In genomic region chr13:94595701-94596361, GRCm38 (mm10) we compare ENCODE assay signal across 9 mouse cellular contexts.
A peak's percentile ranks its signal among the peaks of the same experiment; 100 is the strongest.
DNase-seq lines count a peak whose midpoint lies in the region; ATAC-seq and TF ChIP-seq lines count a peak whose summit lies in the region.
"Had no signal": no experiment of that assay in that cellular context is flagged by ENCODE, and none has a peak within 500 bp of the region (broad histone marks: within the 10 kb centered on the region; RNA-seq: fewer than 3 reads in every experiment).

No protein-coding gene starts in this region.

- ATAC-seq in kidney, postnatal 0 days (replicated peaks; ENCODE audit: low FRiP score, low read depth), result no peak
- ATAC-seq in heart, embryonic 13.5 days (ENCODE audit: extremely low read depth, insufficient number of reproducible peaks, low FRiP score, low TSS enrichment), result no peak
- ATAC-seq in liver, embryonic 15.5 days (ENCODE audit: insufficient read depth), result no peak
- ATAC-seq: Patski had no signal

- H3K4me1 ChIP-seq in kidney, postnatal 0 days (replicated peaks; ENCODE audit: insufficient read depth, low read length), result peaks cover 10% of the 10 kb centered on the region; the same call in 1 of the 2 replicates
- no peaks in the 10 kb centered on the region for H3K4me1 ChIP-seq in kidney, adult 2 months (ENCODE audit: control insufficient read depth, insufficient read depth, low read length)
- H3K4me1 ChIP-seq in bone marrow macrophage, adult 2 months (ENCODE audit: control insufficient read depth, insufficient read depth, low read length), result no peaks in the 10 kb centered on the region
- peaks cover 10% of the 10 kb centered on the region for H3K4me1 ChIP-seq in heart, embryonic 13.5 days
- H3K4me1 ChIP-seq in liver, embryonic 15.5 days (replicated peaks), result no peaks in the 10 kb centered on the region

- intact Hi-C loops in left cerebral cortex, postnatal 36 days (cut with DNase I), result loop anchor here (5.0 kb wide), 1 partner anchor 286 kb away; no protein-coding TSS in a partner anchor

- H3K9me3 ChIP-seq in kidney, postnatal 0 days (replicated peaks; ENCODE audit: low read length), result no peaks in the 10 kb centered on the region
- H3K9me3 ChIP-seq in heart, embryonic 13.5 days, result no peaks in the 10 kb centered on the region
- no peaks in the 10 kb centered on the region for H3K9me3 ChIP-seq in liver, embryonic 15.5 days (replicated peaks)

- 2% methylated on average over 38 of the region's 38 CpGs for WGBS in kidney, postnatal 0 days
- WGBS in kidney, adult 2 months, result 5% methylated on average over 38 of the region's 38 CpGs
- WGBS in heart, embryonic 13.5 days, result 1% methylated on average over 38 of the region's 38 CpGs
- WGBS in liver, embryonic 15.5 days (ENCODE audit: insufficient replicate concordance), result 2% methylated on average over 38 of the region's 38 CpGs

- no peak for TF ChIP-seq CTCF in kidney, postnatal 0 days (IDR thresholded peaks at IDR 0.05; ENCODE audit: low read depth)
- no peak for TF ChIP-seq CTCF in kidney, adult 2 months (conservative IDR thresholded peaks at IDR 0.05; ENCODE audit: insufficient read depth, insufficient read length, low read depth, low read length)
- no peak for TF ChIP-seq CTCF in bone marrow macrophage, adult 2 months (IDR thresholded peaks at IDR 0.05; ENCODE audit: low read depth, low read length)

- H3K4me2 ChIP-seq in kidney, postnatal 0 days (ENCODE audit: low read length), result peak overlapping the region; percentile 52
- peak overlapping the region; percentile 68 for H3K4me2 ChIP-seq in heart, embryonic 13.5 days
- 0 out of 2 replicates have a peak overlapping the region, but pooled peaks have one; percentile 5 for H3K4me2 ChIP-seq in liver, embryonic 15.5 days

- H3K36me3 ChIP-seq in kidney, postnatal 0 days (ENCODE audit: insufficient read depth, low read length), result no peaks in the 10 kb centered on the region
- H3K36me3 ChIP-seq in kidney, adult 2 months (ENCODE audit: control insufficient read depth, insufficient read depth, low read length), result no peaks in the 10 kb centered on the region
- no peaks in the 10 kb centered on the region for H3K36me3 ChIP-seq in heart, embryonic 13.5 days
- H3K36me3 ChIP-seq in liver, embryonic 15.5 days (replicated peaks), result no peaks in the 10 kb centered on the region

- no peak for TF ChIP-seq POLR2A in kidney, adult 2 months (IDR thresholded peaks at IDR 0.05; ENCODE audit: low read depth, low read length)
- TF ChIP-seq POLR2A in bone marrow macrophage, adult 2 months (IDR thresholded peaks at IDR 0.05; ENCODE audit: borderline replicate concordance, low read depth, low read length), result no peak

- H3K9ac ChIP-seq in kidney, postnatal 0 days (ENCODE audit: low read depth, low read length), result no peak overlapping the region
- peak overlapping the region; percentile 29; the same call in 1 of the 2 replicates for H3K9ac ChIP-seq in heart, embryonic 13.5 days
- no peak overlapping the region for H3K9ac ChIP-seq in liver, embryonic 15.5 days

- H3K4me3 ChIP-seq in kidney, postnatal 0 days (replicated peaks; ENCODE audit: low read depth, low read length), result peak overlapping the region; percentile 26
- no peak overlapping the region for H3K4me3 ChIP-seq in kidney, adult 2 months (ENCODE audit: insufficient read depth, low read depth, low read length)
- H3K4me3 ChIP-seq in bone marrow macrophage, adult 2 months (ENCODE audit: insufficient read depth, low read length), result peak overlapping the region; percentile 11; the same call in 1 of the 2 replicates
- H3K4me3 ChIP-seq in heart, embryonic 13.5 days, result peak overlapping the region; percentile 45
- H3K4me3 ChIP-seq in liver, embryonic 15.5 days (replicated peaks), result no peak overlapping the region

- H3K27me3 ChIP-seq in kidney, postnatal 0 days (ENCODE audit: insufficient read depth, low read length), result peaks cover 47% of the 10 kb centered on the region
- peaks cover 10% of the 10 kb centered on the region for H3K27me3 ChIP-seq in kidney, adult 2 months (replicated peaks; ENCODE audit: control insufficient read depth, insufficient read depth, low read length)
- peaks cover 84% of the 10 kb centered on the region for H3K27me3 ChIP-seq in heart, embryonic 13.5 days (replicated peaks)
- H3K27me3 ChIP-seq in liver, embryonic 15.5 days, result peaks cover 77% of the 10 kb centered on the region

- peak; percentile 8 for DNase-seq in kidney, postnatal 0 days (ENCODE audit: low spot score)
- DNase-seq in kidney, adult 2 months, result no peak
- DNase-seq in cerebellum, adult 9-11 months, result no peak
- no peak for DNase-seq in cerebellum, adult 11-12 months
- no peak for DNase-seq in left cerebral cortex, postnatal 36 days (ENCODE audit: low spot score in 2 of 2)

- no peak overlapping the region for H3K27ac ChIP-seq in kidney, postnatal 0 days
- no peak overlapping the region for H3K27ac ChIP-seq in kidney, adult 2 months (ENCODE audit: insufficient read depth, low read depth, low read length)
- H3K27ac ChIP-seq in bone marrow macrophage, adult 2 months (ENCODE audit: insufficient read depth, low read depth, low read length), result no peak overlapping the region
- H3K27ac ChIP-seq in heart, embryonic 13.5 days (replicated peaks), result no peak overlapping the region
- no peak overlapping the region for H3K27ac ChIP-seq in liver, embryonic 15.5 days (replicated peaks)

Comparison
In these comparisons a context has a peak if more than half of its experiments do, and no peak if none do; other contexts are left out.
1. H3K4me3 ChIP-seq: peak in kidney, postnatal 0 days (single experiment), bone marrow macrophage, adult 2 months (single experiment) and heart, embryonic 13.5 days (single experiment); none in kidney, adult 2 months (single experiment) and liver, embryonic 15.5 days (single experiment).
2. H3K4me2 ChIP-seq: peak in every context shown above with its lines; median percentile 68 in heart, embryonic 13.5 days; 52 in kidney, postnatal 0 days; 5 in liver, embryonic 15.5 days.